Mouse (Mus musculus): Measurements from ENCODE around the gene Ccz1. TPM values are rescaled to one million over a fixed set of nuclear protein-coding genes. Genes with fewer than 3 reads are reported as not detected.
"Not testable (repeated sequence)": the region's sequence is repeated elsewhere in the genome, so short reads cannot be mapped to it uniquely, and the experiment has no call there.

Gene Ccz1
- polyA plus RNA-seq, 1 experiment from 2014 or later, result 30.5 TPM

DNA sequence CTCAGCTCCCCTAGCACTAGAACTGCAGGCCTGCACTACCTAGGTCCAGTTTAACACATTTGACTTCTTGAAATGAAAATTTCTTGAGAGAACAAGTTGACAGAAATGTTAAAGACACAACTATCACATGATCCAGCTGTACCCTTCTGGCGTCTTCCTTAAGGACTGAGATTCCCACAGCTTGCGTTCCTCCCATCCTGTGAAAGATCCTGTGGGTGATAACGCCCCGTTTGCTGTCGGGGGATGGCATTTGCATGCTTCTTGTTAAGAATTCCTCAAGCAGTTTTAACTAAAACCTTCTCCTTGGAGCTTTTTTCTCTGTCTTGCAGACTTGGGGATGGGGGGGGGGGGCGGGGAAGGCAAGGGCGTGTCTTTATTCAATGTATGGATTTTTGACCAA, 19.9 kb upstream of the Ccz1 start:
- Histone ChIP-seq H3K9me3 (ENCODE audit: low read length) (no peaks in the 10 kb centered on the region), H3K4me1 (ENCODE audit: insufficient read depth) (no peaks in the 10 kb centered on the region), H3K9ac (replicated peaks) (no peak overlapping the region), H3K27me3 (ENCODE audit: insufficient read depth, low read length) (no peaks in the 10 kb centered on the region), H3K4me2 (ENCODE audit: low read depth, low read length) (no peak overlapping the region), H3K27ac (ENCODE audit: low read depth) (no peak overlapping the region), H3K36me3 (replicated peaks; ENCODE audit: insufficient read depth, low read length) (no peaks in the 10 kb centered on the region), H3K4me3 (ENCODE audit: low read depth, low read length) (no peak overlapping the region)
- ATAC-seq (no peak), DNase-seq (no peak)
- TF ChIP-seq CTCF (IDR thresholded peaks at IDR 0.05; ENCODE audit: low read depth) (no peak), EP300 (IDR thresholded peaks at IDR 0.05; ENCODE audit: low read depth) (no peak)
- WGBS (ENCODE audit: insufficient replicate concordance), result 54% methylated on average over 7 of the region's 7 CpGs

DNA sequence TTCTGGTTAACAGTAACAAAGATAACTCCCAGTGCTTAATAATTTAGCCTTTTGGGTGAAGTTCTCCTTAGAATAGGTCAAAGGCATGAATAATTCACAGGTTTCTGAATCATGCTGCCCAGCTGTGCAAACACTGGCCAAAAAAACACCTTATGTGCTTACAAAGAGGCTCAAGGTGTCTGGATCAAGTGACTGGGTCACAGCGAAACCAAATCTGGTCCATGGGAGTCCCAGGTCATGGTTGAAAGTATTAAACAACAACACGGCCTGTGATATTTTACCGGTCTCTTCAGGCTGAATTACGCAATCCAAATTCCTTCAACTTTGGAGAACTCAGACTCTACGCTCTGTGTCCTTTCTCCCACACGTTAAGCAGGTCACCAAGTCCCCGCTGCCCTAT, 17.8 kb upstream of the Ccz1 start:
- Histone ChIP-seq H3K27ac (ENCODE audit: low read depth) (no peak overlapping the region), H3K9ac (replicated peaks) (no peak overlapping the region), H3K27me3 (ENCODE audit: insufficient read depth, low read length) (no peaks in the 10 kb centered on the region), H3K36me3 (replicated peaks; ENCODE audit: insufficient read depth, low read length) (no peaks in the 10 kb centered on the region), H3K4me2 (ENCODE audit: low read depth, low read length) (no peak overlapping the region), H3K4me3 (ENCODE audit: low read depth, low read length) (no peak overlapping the region), H3K9me3 (ENCODE audit: low read length) (no peaks in the 10 kb centered on the region), H3K4me1 (ENCODE audit: insufficient read depth) (no peaks in the 10 kb centered on the region)
- no peak for TF ChIP-seq CTCF (IDR thresholded peaks at IDR 0.05; ENCODE audit: low read depth)
- no peak for TF ChIP-seq EP300 (IDR thresholded peaks at IDR 0.05; ENCODE audit: low read depth)
- 67% methylated on average over 7 of the region's 7 CpGs for WGBS (ENCODE audit: insufficient replicate concordance)
- DNase-seq (no peak), ATAC-seq (no peak)

DNA sequence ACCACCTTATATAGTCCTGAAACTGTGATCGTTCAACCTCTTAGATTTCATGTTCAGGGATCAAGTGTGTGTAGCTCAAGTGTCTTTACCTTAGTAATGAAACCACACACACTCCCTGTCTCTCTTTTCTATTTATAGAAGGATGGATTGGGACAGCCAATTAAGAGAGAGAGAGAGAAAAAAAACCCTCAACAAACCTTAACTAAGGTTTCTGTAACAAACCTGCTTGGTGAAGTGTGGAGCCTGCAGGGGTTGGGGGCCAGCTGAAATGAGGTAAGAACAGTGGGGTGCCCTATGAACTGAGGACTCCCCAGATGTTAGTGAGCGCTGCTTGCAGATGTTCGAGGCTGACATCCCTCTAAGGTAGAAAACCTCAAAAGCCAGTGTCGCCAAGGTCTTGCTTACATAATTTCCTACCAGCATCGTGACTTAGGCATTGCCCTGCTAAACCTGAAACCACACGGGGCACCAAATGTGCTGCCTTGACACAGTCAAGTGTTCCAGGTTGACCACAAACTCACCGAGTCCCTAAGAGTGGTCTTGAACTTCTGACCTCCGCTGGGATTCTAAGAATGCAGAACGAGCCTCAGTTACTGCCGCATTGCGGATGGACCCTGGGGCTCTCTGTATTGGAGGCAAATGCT, 12.1 kb upstream of the Ccz1 start, which contains the start of gene Ocm:
Gene Ocm, minus strand, starts transcription at position 51 of the 644 bp plus-strand sequence.
- no peak within 1 kb of the TSS for H3K4me2 ChIP-seq (ENCODE audit: low read depth, low read length)
- H3K9ac ChIP-seq (replicated peaks), result no peak within 1 kb of the TSS
- 51% methylated on average over 11 of the region's 11 CpGs for WGBS (ENCODE audit: insufficient replicate concordance)
- H3K27me3 ChIP-seq (ENCODE audit: insufficient read depth, low read length), result no peaks in the 10 kb centered on the region
- no peak within 1 kb of the TSS for H3K27ac ChIP-seq (ENCODE audit: low read depth)
- no peaks in the 10 kb centered on the region for H3K9me3 ChIP-seq (ENCODE audit: low read length)
- no peaks in the 10 kb centered on the region for H3K4me1 ChIP-seq (ENCODE audit: insufficient read depth)
- DNase-seq (no peak), ATAC-seq (no peak)
- H3K36me3 ChIP-seq (replicated peaks; ENCODE audit: insufficient read depth, low read length), result no peaks in the 10 kb centered on the region
- H3K4me3 ChIP-seq (ENCODE audit: low read depth, low read length), result no peak within 1 kb of the TSS
- no peak for TF ChIP-seq EP300 (IDR thresholded peaks at IDR 0.05; ENCODE audit: low read depth)
- TF ChIP-seq CTCF (IDR thresholded peaks at IDR 0.05; ENCODE audit: low read depth), result no peak

- no peak overlapping the region for H3K4me2 ChIP-seq (ENCODE audit: low read depth, low read length)
- peaks cover 15% of the 10 kb centered on the region for H3K36me3 ChIP-seq (replicated peaks; ENCODE audit: insufficient read depth, low read length)
- H3K9ac ChIP-seq (replicated peaks), result no peak overlapping the region
- H3K4me1 ChIP-seq (ENCODE audit: insufficient read depth), result peaks cover 11% of the 10 kb centered on the region
- H3K27ac ChIP-seq (ENCODE audit: low read depth), result no peak overlapping the region
- no peaks in the 10 kb centered on the region for H3K9me3 ChIP-seq (ENCODE audit: low read length)
- no peak for TF ChIP-seq EP300 (IDR thresholded peaks at IDR 0.05; ENCODE audit: low read depth)
- no peak for TF ChIP-seq CTCF (IDR thresholded peaks at IDR 0.05; ENCODE audit: low read depth)
- H3K4me3 ChIP-seq (ENCODE audit: low read depth, low read length), result no peak overlapping the region
- no peak for ATAC-seq
- no peak for DNase-seq
- 74% methylated on average over 9 of the region's 9 CpGs for WGBS (ENCODE audit: insufficient replicate concordance)
- H3K27me3 ChIP-seq (ENCODE audit: insufficient read depth, low read length), result no peaks in the 10 kb centered on the region
These were observed 1.2 kb upstream of the Ccz1 start for GRCm38 (mm10) chr5:144015845-144016244.

- peak overlapping the region; percentile 96; the same call in 1 of the 2 replicates for H3K27ac ChIP-seq (ENCODE audit: low read depth)
- no peak for ATAC-seq
These were observed 604 bp upstream of the Ccz1 start for GRCm38 (mm10) chr5:144015312-144015650.

DNA sequence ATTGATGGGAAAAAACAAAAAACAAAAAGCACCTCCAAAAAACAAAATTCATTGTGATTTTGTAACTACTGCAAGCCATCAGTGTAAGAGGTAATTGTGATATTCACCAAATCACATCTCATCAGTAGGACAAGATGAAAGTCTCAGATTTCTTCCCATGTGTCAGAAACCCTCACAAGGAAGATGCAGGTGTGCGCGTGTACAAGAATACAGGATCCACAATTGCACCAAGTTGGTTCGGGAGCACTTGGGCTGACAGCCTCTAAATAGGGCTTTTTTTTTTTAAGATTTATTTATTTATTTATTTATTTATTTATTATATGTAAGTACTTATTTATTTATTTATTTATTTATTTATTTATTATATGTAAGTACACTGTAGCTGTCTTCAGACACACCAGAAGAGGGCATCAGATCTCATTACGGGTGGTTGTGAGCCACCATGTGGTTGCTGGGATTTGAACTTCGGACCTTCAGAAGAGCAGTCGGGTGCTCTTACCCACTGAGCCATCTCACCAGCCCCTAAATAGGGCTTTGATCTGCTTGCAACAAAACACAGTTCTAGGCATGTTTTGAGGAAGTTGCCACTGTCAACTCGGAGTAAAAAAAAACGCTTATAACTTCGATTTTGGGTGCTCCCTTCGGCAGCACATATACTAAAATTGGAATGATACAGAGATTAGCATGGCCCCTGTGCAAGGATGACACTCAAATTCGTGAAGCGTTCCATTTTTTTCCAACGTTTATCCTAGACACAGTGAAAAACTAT, 1.1 kb downstream of the Ccz1 start:
- peak overlapping the region; percentile 95 for H3K4me3 ChIP-seq (ENCODE audit: low read depth, low read length)
- H3K4me1 ChIP-seq (ENCODE audit: insufficient read depth), result peaks cover 11% of the 10 kb centered on the region
- H3K4me2 ChIP-seq (ENCODE audit: low read depth, low read length), result peak overlapping the region; percentile 67
- not testable (repeated sequence) for H3K9me3 ChIP-seq (ENCODE audit: low read length); H3K27me3 ChIP-seq (ENCODE audit: insufficient read depth, low read length); ATAC-seq; DNase-seq
- WGBS (ENCODE audit: insufficient replicate concordance), result 38% methylated on average over 12 of the region's 13 CpGs
- peak overlapping the region; percentile 96; the same call in 1 of the 2 replicates for H3K27ac ChIP-seq (ENCODE audit: low read depth)
- peak overlapping the region; percentile 92 for H3K9ac ChIP-seq (replicated peaks)
- peaks cover 33% of the 10 kb centered on the region for H3K36me3 ChIP-seq (replicated peaks; ENCODE audit: insufficient read depth, low read length)

More at GRCm38 (mm10) chr5:144015312-144015650, 604 bp upstream of the Ccz1 start:
- 63% methylated on average over 3 of the region's 3 CpGs for WGBS (ENCODE audit: insufficient replicate concordance)
- H3K4me1 ChIP-seq (ENCODE audit: insufficient read depth), result peaks cover 11% of the 10 kb centered on the region
- no peaks in the 10 kb centered on the region for H3K9me3 ChIP-seq (ENCODE audit: low read length)
- no peaks in the 10 kb centered on the region for H3K27me3 ChIP-seq (ENCODE audit: insufficient read depth, low read length)
- no peak overlapping the region for H3K9ac ChIP-seq (replicated peaks)
- H3K36me3 ChIP-seq (replicated peaks; ENCODE audit: insufficient read depth, low read length), result peaks cover 21% of the 10 kb centered on the region
- peak overlapping the region; percentile 67 for H3K4me2 ChIP-seq (ENCODE audit: low read depth, low read length)
- H3K4me3 ChIP-seq (ENCODE audit: low read depth, low read length), result peak overlapping the region; percentile 95
- no peak for DNase-seq
- no peak for TF ChIP-seq CTCF (IDR thresholded peaks at IDR 0.05; ENCODE audit: low read depth)
- no peak for TF ChIP-seq EP300 (IDR thresholded peaks at IDR 0.05; ENCODE audit: low read depth)

All from liver, postnatal 0 days (tissue).